Mouse (Mus musculus) liver, adult 2 months (tissue): ENCODE data around the gene Hoxa13. TPM values are rescaled to one million over a fixed set of nuclear protein-coding genes. Genes with fewer than 3 reads are reported as not detected.
A peak's percentile ranks its signal among the peaks of the same experiment; 100 is the strongest.

Experiments
- DNase-seq: peaks from one replicate; pipeline ENCODE4 v3.0.0-alpha.2; 2011; ENCODE audit warnings: low read depth, low spot score; ENCODE audit errors: extremely low read depth
- H3K27ac ChIP-seq: fragments of 200-500 bp; replicated peaks from 2 replicates; pipeline ENCODE4 v1.5.1; 2012; ENCODE audit warnings: low read depth, mild to moderate bottlenecking, control low read depth, inconsistent platforms, low read length; ENCODE audit not compliant: insufficient read depth
- H3K27me3 ChIP-seq: fragments of 200-500 bp; 2 replicates; pipeline ENCODE4 v1.6.1; 2012; ENCODE audit warnings: mild to moderate bottlenecking, moderate library complexity, low read length, inconsistent platforms; ENCODE audit not compliant: control insufficient read depth, insufficient read depth
- H3K36me3 ChIP-seq: fragments of 200-500 bp; 2 replicates; pipeline ENCODE4 v1.6.1; 2012; ENCODE audit warnings: low read length, inconsistent platforms; ENCODE audit not compliant: control insufficient read depth, insufficient read depth
- H3K4me1 ChIP-seq: fragments of 200-500 bp; 2 replicates; pipeline ENCODE4 v1.6.1; 2011; ENCODE audit warnings: low read length; ENCODE audit not compliant: control insufficient read depth, insufficient read depth
- H3K4me3 ChIP-seq: fragments of 200-500 bp; 2 replicates; pipeline ENCODE4 v1.5.1; 2011; ENCODE audit warnings: low read depth, mild to moderate bottlenecking, control low read depth, low read length, moderate library complexity; ENCODE audit not compliant: insufficient read depth
- H3K79me2 ChIP-seq: fragments of 200-500 bp; 2 replicates; pipeline ENCODE4 v1.6.1; 2012; ENCODE audit warnings: inconsistent platforms, mild to moderate bottlenecking, low read length, moderate library complexity; ENCODE audit not compliant: control insufficient read depth, insufficient read depth
- H3K9ac ChIP-seq: fragments of 200-500 bp; 2 replicates; pipeline ENCODE4 v1.6.1; 2012; ENCODE audit warnings: low read depth, mild to moderate bottlenecking, control low read depth, inconsistent platforms, low read length
- CTCF ChIP-seq: fragments of 200-500 bp; IDR thresholded peaks from 2 replicates; pipeline ENCODE4 v1.5.1; 2011; ENCODE audit warnings: low read depth, low read length, control low read depth
- POLR2A ChIP-seq: fragments of 200-500 bp; IDR thresholded peaks from 2 replicates; pipeline ENCODE4 v1.6.1; 2011; ENCODE audit warnings: low read length, control low read depth; ENCODE audit not compliant: insufficient read depth; ENCODE audit errors: extremely low read depth
- WGBS: fragments of 180-500 bp; shearing (Covaris S2); methylation state at CpG from one replicate; pipeline ENCODE4 v1.1.7; 2018; 5-methylcytosine and 5-hydroxymethylcytosine counted together
- polyA plus RNA-seq: library from polyadenylated mRNA; depleted of rRNA; stranded (reverse); fragments of >200 nt; gene quantifications from 2 replicates; pipeline ENCODE4 v1.2.3, GENCODE M21; 2012
- total RNA-seq: library from RNA; depleted of rRNA; stranded (reverse); fragments of >200 nt; gene quantifications from 2 replicates; pipeline ENCODE4 v1.2.3, GENCODE M21; 2014

Hoxa13 gene
- total and polyA plus RNA-seq, 2 experiments, result not detected

DNA sequence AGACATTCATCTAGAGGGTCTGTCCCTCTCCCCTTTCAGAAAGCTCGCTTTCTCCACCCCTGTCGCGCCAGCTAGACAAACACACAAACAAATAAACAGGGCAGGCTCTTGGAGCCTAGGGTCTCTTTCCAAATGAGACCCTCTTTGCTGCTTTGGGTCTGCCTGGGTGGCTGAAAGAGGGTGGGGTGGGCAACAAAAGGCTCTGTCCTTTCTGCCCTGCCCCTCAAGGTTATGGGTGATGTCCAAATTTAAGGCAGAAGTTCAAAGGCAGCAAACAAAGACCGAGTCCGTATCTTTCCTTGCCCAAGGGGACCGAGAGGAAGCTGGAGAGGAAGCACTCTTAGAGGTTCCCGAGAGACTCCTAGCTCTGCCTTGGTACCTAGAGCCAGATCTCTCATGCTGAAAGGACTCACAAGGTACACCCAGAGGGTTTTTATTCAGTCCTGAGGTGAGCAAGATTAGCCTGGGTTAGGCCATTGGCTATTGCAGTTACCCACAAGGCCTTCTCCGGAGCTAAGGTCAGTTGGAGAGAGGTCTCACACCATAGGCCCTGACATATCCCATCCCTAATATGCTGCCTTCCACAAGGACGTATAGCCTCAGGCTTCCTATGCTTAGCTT lies 19.6 kb downstream of the Hoxa13 start:
- Histone ChIP-seq H3K4me1 (no peaks in the 10 kb centered on the region), H3K36me3 (no peaks in the 10 kb centered on the region), H3K27ac (no peak overlapping the region), H3K9ac (no peak overlapping the region), H3K79me2 (no peaks in the 10 kb centered on the region), H3K4me3 (no peak overlapping the region), H3K27me3 (peaks cover 65% of the 10 kb centered on the region)
- 8% methylated on average over 9 of the region's 9 CpGs for WGBS
- TF ChIP-seq POLR2A (no peak), CTCF (no peak)
- no peak for DNase-seq

DNA sequence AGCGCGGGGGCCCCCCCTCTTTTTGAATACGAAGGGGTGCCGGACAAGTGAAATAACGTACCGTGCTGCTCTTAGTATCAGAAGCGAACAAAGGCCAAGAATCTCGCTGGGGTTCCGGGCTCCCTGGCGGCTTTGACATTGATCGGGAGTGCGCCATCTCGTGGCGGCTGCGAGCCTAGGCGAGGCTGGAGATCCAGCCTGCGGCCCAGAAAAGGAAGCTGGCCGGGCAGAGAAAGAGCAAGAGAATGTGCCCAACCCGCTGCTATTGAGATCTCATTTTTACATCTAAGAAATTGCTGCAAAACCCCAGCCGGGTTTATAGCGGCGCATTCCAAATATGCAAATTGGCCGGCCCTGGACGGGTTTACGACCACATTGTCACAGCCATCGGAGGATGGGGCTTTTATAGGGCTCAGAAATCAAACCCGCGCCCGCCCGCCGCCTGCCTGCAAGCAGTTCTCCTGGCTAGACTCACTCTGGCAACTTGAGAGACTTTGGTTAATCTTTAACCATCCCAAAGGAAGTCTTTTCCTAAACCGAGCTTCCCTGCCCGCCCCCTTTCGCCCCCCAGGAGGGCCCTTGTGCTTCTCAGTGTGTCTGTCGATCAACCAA lies 20.2 kb downstream of the Hoxa13 start, which contains the start of gene Hoxa10:
TSS of gene Hoxa10 (minus strand) at position 466 of the 612 bp plus-strand sequence.
- Histone ChIP-seq H3K4me3 (no peak within 1 kb of the TSS), H3K36me3 (no peaks in the 10 kb centered on the region), H3K27me3 (peaks cover 64% of the 10 kb centered on the region), H3K4me1 (no peaks in the 10 kb centered on the region), H3K79me2 (no peaks in the 10 kb centered on the region), H3K27ac (no peak within 1 kb of the TSS), H3K9ac (no peak within 1 kb of the TSS)
- TF ChIP-seq CTCF (peak; percentile 81), POLR2A (no peak)
- DNase-seq, result peak; percentile 22
- 4% methylated on average over 35 of the region's 35 CpGs for WGBS

DNA sequence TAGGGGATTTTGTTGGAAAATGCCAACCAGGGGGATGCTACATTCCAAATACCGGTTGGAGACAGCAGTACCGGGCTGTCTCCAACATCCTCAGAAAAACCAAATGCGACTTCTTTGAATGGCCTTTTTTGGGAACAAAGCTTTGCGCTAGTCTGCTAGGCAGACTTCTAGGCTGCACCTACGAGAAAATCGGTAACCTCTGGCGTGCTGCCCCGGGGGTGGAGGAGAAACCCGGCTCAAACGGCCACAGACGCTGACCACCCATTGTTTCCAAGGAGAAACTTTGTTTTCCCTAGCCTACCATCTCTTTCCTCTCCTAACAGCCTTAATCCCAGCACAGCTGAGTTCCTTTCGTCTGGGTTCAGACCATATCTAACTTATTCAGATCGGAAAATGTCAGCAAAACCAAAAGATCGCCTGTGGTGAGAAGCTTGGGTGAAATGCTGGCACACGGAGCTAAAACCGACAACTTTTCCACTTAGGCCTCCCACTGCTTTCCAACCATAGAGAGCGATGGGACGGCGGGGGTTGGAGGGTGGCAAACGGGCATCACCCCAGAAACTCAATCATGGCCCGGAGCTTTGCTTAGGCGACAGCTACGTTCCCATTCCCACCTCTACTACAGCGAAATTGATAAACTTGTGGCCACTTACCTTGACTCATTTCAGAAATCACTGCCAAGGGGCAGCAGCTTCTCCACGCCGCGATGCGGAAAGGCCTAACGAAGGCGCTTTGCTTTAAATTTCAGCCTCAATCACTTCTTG lies 20.9 kb downstream of the Hoxa13 start:
- Histone ChIP-seq H3K27me3 (peaks cover 61% of the 10 kb centered on the region), H3K9ac (no peak overlapping the region), H3K36me3 (no peaks in the 10 kb centered on the region), H3K27ac (no peak overlapping the region), H3K4me3 (no peak overlapping the region), H3K79me2 (no peaks in the 10 kb centered on the region), H3K4me1 (no peaks in the 10 kb centered on the region)
- TF ChIP-seq POLR2A (no peak), CTCF (no peak)
- no peak for DNase-seq
- WGBS, result 8% methylated on average over 30 of the region's 30 CpGs

DNA sequence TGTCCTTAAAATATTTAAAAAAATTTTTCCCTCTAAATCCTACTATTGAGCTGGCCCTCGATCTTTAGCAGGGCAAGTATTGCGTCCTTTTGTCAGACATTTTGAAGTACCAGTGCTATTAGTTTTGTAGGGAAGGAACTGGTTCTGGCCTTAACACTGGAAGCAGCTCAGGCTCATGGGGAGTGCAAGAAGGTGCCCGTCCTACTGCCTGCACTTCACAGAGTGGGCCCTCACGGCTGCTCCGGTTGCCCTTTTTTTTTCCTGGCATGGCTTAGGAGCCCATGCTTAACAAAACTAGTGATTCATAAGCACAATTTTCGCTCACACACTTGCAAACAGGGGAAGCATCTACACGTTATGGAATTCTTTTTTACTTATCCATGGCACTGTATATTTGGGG lies 21.7 kb downstream of the Hoxa13 start:
- Histone ChIP-seq H3K36me3 (no peaks in the 10 kb centered on the region), H3K9ac (no peak overlapping the region), H3K27me3 (peaks cover 65% of the 10 kb centered on the region), H3K4me1 (no peaks in the 10 kb centered on the region), H3K4me3 (no peak overlapping the region), H3K27ac (no peak overlapping the region), H3K79me2 (no peaks in the 10 kb centered on the region)
- 13% methylated on average over 7 of the region's 7 CpGs for WGBS
- no peak for TF ChIP-seq POLR2A
- no peak for TF ChIP-seq CTCF
- DNase-seq, result no peak

DNA sequence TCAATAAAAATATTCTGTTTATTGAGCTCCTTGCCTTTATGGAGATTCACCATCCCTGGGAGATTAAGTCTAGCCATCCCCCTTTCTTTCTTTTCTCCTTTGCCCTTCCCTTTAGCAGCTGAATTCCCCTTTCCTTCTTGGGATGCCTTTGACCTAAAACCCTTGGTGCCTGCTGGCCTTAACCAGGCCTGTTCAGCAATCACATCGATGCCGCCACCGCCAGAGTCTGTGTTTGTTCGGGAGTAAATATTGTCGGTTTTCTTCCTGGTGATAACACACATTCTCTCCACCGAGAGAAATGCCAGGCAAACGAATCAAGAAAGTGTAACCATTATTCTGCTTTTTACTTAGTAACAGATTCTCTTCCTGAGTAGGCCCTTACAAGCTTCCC lies 22.5 kb downstream of the Hoxa13 start:
- H3K27ac ChIP-seq, result no peak overlapping the region
- WGBS, result 8% methylated on average over 7 of the region's 7 CpGs

More for the DNA sequence above, 22.5 kb downstream of the Hoxa13 start:
- Histone ChIP-seq H3K27me3 (peaks cover 66% of the 10 kb centered on the region), H3K36me3 (no peaks in the 10 kb centered on the region), H3K4me3 (no peak overlapping the region), H3K79me2 (no peaks in the 10 kb centered on the region), H3K9ac (no peak overlapping the region), H3K4me1 (no peaks in the 10 kb centered on the region)
- no peak for TF ChIP-seq CTCF
- TF ChIP-seq POLR2A, result no peak
- no peak for DNase-seq
